Comparison of ENCODE assay signal across 8 mouse cellular contexts in genomic region chr1:61298064-61298463, GRCm38 (mm10).
DNase-seq lines count a peak whose midpoint lies in the region; ATAC-seq and TF ChIP-seq lines count a peak whose summit lies in the region.

No protein-coding gene starts in this region.

- no peak overlapping the region for H3K27ac ChIP-seq in heart, postnatal 0 days (ENCODE audit: low read depth)

- H3K4me3 ChIP-seq in heart, postnatal 0 days (ENCODE audit: low read depth, low read length) = no peak overlapping the region

- no peaks in the 10 kb centered on the region for H3K36me3 ChIP-seq in heart, postnatal 0 days (replicated peaks; ENCODE audit: control insufficient read depth, insufficient read depth, low read length)

- no peak overlapping the region for H3K9ac ChIP-seq in heart, postnatal 0 days (replicated peaks; ENCODE audit: low read depth, low read length)

- TF ChIP-seq CTCF in heart, postnatal 0 days (IDR thresholded peaks at IDR 0.05; ENCODE audit: low read depth) = peak; percentile 65

- 34% methylated on average over 3 of the region's 3 CpGs for WGBS in heart, postnatal 0 days

- H3K4me1 ChIP-seq in heart, postnatal 0 days (ENCODE audit: control insufficient read depth, insufficient read depth) = no peaks in the 10 kb centered on the region

- ATAC-seq in heart, postnatal 0 days (ENCODE audit: insufficient read depth, low read depth) = peak; percentile 47; the same call in 1 of the 2 replicates
- peak; percentile 39; the same call in 1 of the 2 replicates for ATAC-seq in megakaryocyte progenitor cell, adult 5-6 weeks (replicated peaks; ENCODE audit: poor library complexity)

- no peaks in the 10 kb centered on the region for H3K9me3 ChIP-seq in heart, postnatal 0 days (replicated peaks; ENCODE audit: control insufficient read depth, low read length)

- peak; percentile 49 to 54 for DNase-seq in right cerebral cortex, postnatal 10 days (ENCODE audit: low spot score in 2 of 2)
- no peak for DNase-seq in right cerebral cortex, postnatal 36 days (ENCODE audit: low spot score in 2 of 2)
- peak; percentile 33 for DNase-seq in cerebellum, adult 9-10 months
- peak; percentile 76 for DNase-seq in heart, postnatal 0 days (ENCODE audit: low spot score)
- peak; percentile 54 for DNase-seq in kidney, postnatal 10 days
- DNase-seq in telencephalon, adult 2 months (ENCODE audit: low read depth, low spot score) = peak; percentile 70
- no peak for DNase-seq in thymus, postnatal 14 days

- no peak overlapping the region for H3K4me2 ChIP-seq in heart, postnatal 0 days (ENCODE audit: low read depth, low read length)

- no peaks in the 10 kb centered on the region for H3K27me3 ChIP-seq in heart, postnatal 0 days (ENCODE audit: control insufficient read depth, insufficient read depth, low read length)

- TF ChIP-seq EP300 in heart, postnatal 0 days (IDR thresholded peaks at IDR 0.05; ENCODE audit: low read depth) = no peak

Comparison
In these comparisons a context has a peak if more than half of its experiments do, and no peak if none do; other contexts are left out.
1. DNase-seq: peak in right cerebral cortex, postnatal 10 days (2 of 2), cerebellum, adult 9-10 months (single experiment), heart, postnatal 0 days (single experiment), kidney, postnatal 10 days (single experiment) and telencephalon, adult 2 months (single experiment); none in right cerebral cortex, postnatal 36 days (0 of 2) and thymus, postnatal 14 days (single experiment).